Mouse (Mus musculus): ENCODE data around the gene Styxl1. TPM values are rescaled to one million over a fixed set of nuclear protein-coding genes. Genes with fewer than 3 reads are reported as not detected.

Styxl1 gene
- total RNA-seq, 2 experiments from 2014 or later = not detected

GRCm38 (mm10) chr5:135707039-135707438 is 71.1 kb downstream of the Styxl1 start:
- DNase-seq (ENCODE audit: low spot score) = no peak

GRCm38 (mm10) chr5:135705383-135705782 is 72.8 kb downstream of the Styxl1 start:
- no peak for DNase-seq (ENCODE audit: low spot score)
- intact Hi-C loops (cut with DNase I) = no loop called here

More at GRCm38 (mm10) chr5:135707039-135707438, 71.1 kb downstream of the Styxl1 start:
- intact Hi-C loops (cut with DNase I) = no loop called here

GRCm38 (mm10) chr5:135703431-135703830 is 74.8 kb downstream of the Styxl1 start:
- intact Hi-C loops (cut with DNase I) = no loop called here
- no peak for DNase-seq (ENCODE audit: low spot score)

DNA sequence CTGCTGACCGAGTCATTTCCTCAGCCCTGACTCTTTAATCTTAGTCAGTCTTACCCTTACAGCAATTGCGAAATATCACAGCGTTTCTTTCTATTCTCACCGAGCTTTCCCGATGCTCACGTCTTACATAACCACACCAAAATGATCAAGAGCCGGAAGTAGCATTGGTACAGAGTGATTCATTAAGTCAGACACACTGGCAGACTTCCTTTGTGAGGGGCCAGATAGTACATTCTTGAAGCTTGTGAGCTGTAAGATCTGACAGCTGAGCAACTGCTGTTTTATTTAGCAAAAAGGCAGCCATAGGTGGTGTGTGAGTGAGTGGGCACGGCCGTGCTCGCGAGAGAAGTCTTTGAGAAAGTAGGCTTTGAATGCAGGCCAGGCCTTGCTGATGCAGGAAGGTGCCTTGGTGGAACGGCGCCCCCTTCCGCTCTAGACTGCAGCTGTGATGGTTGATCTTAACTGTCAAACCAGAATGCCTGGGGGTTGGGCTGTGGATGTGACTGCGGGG is 75.4 kb downstream of the Styxl1 start:
- intact Hi-C loops (cut with DNase I) = no loop called here

DNA sequence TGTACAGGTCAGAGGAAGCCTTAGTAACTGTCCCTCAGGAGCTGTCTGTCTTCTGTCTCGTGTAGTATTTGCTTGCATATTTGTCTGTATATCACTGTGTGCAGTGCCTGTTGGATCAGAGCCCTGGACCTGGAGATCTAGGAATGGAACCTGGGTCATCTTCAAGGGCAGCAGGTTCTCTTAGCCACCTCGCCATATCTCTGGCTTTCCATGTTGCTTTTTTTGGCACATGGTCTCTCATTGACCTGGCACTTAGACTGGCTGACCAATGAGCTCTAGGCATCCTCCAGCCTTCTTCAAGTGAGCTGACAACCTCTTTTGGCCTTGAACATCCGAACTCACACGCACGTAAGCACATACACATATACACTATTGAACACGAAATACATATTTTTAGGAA is 76.0 kb downstream of the Styxl1 start:
- intact Hi-C loops (cut with DNase I) = no loop called here
- no peak for DNase-seq (ENCODE audit: low spot score)

More for the DNA sequence above, 75.4 kb downstream of the Styxl1 start:
- DNase-seq (ENCODE audit: low spot score) = peak; percentile 38

DNA sequence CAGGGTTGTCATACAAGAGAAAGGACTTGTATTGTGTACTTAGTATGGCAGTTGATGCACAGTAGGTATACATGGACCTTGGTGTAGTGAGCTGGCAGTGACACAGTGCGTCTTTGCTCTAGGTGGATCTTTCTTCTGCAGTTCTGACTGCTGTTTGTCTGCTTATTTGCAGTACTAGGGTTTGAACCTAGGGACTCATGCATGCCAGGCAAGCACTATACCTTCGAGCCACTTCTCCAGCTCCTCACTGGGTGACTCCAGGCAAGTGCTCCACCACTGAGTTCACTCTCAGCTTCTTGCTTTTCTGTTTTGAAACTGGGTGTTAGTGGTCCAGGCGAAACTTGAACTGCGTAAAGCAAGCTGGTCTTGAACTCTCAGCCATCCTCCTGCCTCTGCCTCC is 76.6 kb downstream of the Styxl1 start:
- intact Hi-C loops (cut with DNase I) = no loop called here
- DNase-seq (ENCODE audit: low spot score) = no peak

DNA sequence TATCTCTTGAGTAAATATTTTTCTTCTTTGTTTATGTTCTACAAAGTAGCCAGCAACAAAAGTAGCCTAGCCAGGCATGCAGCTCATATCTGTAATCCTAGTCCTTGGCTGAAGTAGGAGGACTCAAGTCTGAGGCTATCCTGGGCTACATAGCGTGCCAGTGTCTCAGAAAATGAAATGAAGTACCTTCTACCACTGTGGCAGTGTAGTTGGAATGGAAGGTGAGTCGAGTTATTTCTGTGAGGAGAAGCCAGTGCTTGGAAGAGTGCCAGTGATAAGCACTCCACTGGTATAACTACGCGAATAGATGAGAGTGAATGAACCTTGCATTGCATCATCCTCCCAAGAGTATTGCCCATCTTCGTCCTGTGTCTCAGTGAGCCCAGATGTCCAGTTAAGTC is 80.5 kb downstream of the Styxl1 start:
- DNase-seq (ENCODE audit: low spot score) = no peak
- intact Hi-C loops (cut with DNase I) = no loop called here

Small RNA genes lying within 50 kb of the gene (microRNA-seq; reads per million reads assigned to microRNA genes)
- gene Mir7034 = not detected

Other genes with a start within 250 kb of the Styxl1 start
- gene Hip1, start 233.3 kb downstream of the Styxl1 start, total RNA-seq (2021) = 10 to 100 TPM; 30.0 to 36.0 TPM
- gene Ccl26, start 214.8 kb downstream of the Styxl1 start, total RNA-seq (2021) = not detected
- gene Ccl24, start 205.3 kb downstream of the Styxl1 start, total RNA-seq (2021) = 1 to 10 TPM; 2.1 to 2.2 TPM
- 10 to 100 TPM; 15.5 to 17.2 TPM for gene Rhbdd2, start 145.8 kb downstream of the Styxl1 start, total RNA-seq (2021)
- gene Por, start 108.4 kb downstream of the Styxl1 start, total RNA-seq (2021) = 10 to 100 TPM; 50.7 to 65.8 TPM
- 10 to 100 TPM; 11.8 to 13.3 TPM for gene Tmem120a, start 33.9 kb downstream of the Styxl1 start, total RNA-seq (2021)
- 1,000 to 10,000 TPM; 1,992 to 2,010 TPM for gene Mdh2, start 95 bp upstream of the Styxl1 start, total RNA-seq (2021)
- gene Srrm3, start 28.5 kb upstream of the Styxl1 start, total RNA-seq (2021) = not detected
- gene Hspb1, start 109.5 kb upstream of the Styxl1 start, total RNA-seq (2021) = 100 to 1,000 TPM; 385 to 513 TPM
- 100 to 1,000 TPM; 285 to 296 TPM for gene Ywhag, start 156.2 kb upstream of the Styxl1 start, total RNA-seq (2021)
- under 1 TPM; 0.28 to 0.68 TPM for gene Ssc4d, start 196.1 kb upstream of the Styxl1 start, total RNA-seq (2021)
- gene Zp3, start 201.7 kb upstream of the Styxl1 start, total RNA-seq (2021) = not detected
- gene Dtx2, start 216.4 kb upstream of the Styxl1 start, total RNA-seq (2021) = 1 to 10 TPM; 7.9 to 8.4 TPM

Data from heart, postnatal 25 days (tissue).